Mouse (Mus musculus) testis, adult 2 months (tissue): ENCODE results near the gene Hoxa6.

Experiments used
- CTCF ChIP-seq: fragments of 200-500 bp; IDR thresholded peaks from 2 replicates; pipeline ENCODE4 v1.5.1; 2012; ENCODE audit warnings: low read depth, mild to moderate bottlenecking, inconsistent platforms, low read length, moderate library complexity; ENCODE audit not compliant: control insufficient read depth, insufficient read depth, insufficient replicate concordance
- POLR2A ChIP-seq: fragments of 200-500 bp; IDR thresholded peaks from 2 replicates; pipeline ENCODE4 v1.6.1; 2012; ENCODE audit warnings: low read depth, mild to moderate bottlenecking, inconsistent platforms, low read length, moderate library complexity; ENCODE audit not compliant: control insufficient read depth

DNA sequence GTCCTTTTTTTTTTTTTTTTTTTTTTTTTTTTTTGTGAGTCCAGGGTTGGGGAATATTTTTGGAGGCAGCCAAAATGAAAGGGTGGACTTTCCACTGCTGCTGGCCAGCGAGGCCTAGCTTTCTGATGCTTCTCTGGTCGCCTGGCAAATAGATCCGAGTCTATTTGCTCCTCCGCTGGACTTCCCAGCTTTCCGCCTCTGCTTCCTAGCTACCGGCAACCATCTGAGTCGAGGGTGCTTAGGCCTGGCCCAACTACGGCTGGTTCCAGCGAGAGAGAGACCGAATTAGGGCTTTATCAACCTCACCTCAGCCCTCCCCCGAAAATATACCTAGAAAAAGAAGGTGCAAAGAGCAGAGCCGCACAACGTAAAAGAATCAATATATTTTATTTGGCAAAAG is 14.2 kb upstream of the Hoxa6 start:
- TF ChIP-seq CTCF: no peak
- no peak for TF ChIP-seq POLR2A
